ENCODE assay signal across 30 mouse cellular contexts in genomic region chr8:98066214-98066613, GRCm38 (mm10).
"Had no signal": no experiment of that assay in that cellular context is flagged by ENCODE, and none has a peak within 500 bp of the region (broad histone marks: within the 10 kb centered on the region; RNA-seq: fewer than 3 reads in every experiment).

No protein-coding gene starts in this region.

- H3K9me3 ChIP-seq: limb, embryonic 10.5 days; limb, embryonic 12.5 days; limb, embryonic 13.5 days; limb, embryonic 15.5 days; liver, embryonic 12.5 days; liver, embryonic 13.5 days; liver, embryonic 15.5 days; lung, embryonic 15.5 days; megakaryocyte, embryonic 14.5 days; midbrain, embryonic 10.5 days; midbrain, embryonic 13.5 days; midbrain, embryonic 15.5 days; neural tube, embryonic 12.5 days had no signal

- H3K27ac ChIP-seq: limb, embryonic 10.5 days; limb, embryonic 12.5 days; limb, embryonic 13.5 days; limb, embryonic 15.5 days; liver, embryonic 12.5 days; liver, embryonic 13.5 days; liver, embryonic 14.5 days; liver, embryonic 15.5 days; lung, embryonic 15.5 days; macrophage; midbrain, embryonic 10.5 days; midbrain, embryonic 12.5 days; midbrain, embryonic 13.5 days; midbrain, embryonic 15.5 days; neural tube, embryonic 12.5 days had no signal

- H3K9ac ChIP-seq: limb, embryonic 12.5 days; limb, embryonic 13.5 days; limb, embryonic 15.5 days; liver, embryonic 12.5 days; liver, embryonic 13.5 days; liver, embryonic 14.5 days; liver, embryonic 15.5 days; liver, postnatal 0 days; lung, embryonic 14.5 days; lung, embryonic 15.5 days; midbrain, embryonic 12.5 days; midbrain, embryonic 13.5 days; midbrain, embryonic 15.5 days; neural tube, embryonic 12.5 days had no signal

- H3K4me3 ChIP-seq: limb, embryonic 10.5 days; limb, embryonic 12.5 days; limb, embryonic 13.5 days; limb, embryonic 15.5 days; liver, embryonic 12.5 days; liver, embryonic 13.5 days; liver, embryonic 15.5 days; lung, embryonic 15.5 days; megakaryocyte, embryonic 14.5 days; midbrain, embryonic 10.5 days; midbrain, embryonic 12.5 days; midbrain, embryonic 13.5 days; midbrain, embryonic 15.5 days; myocyte; neural tube, embryonic 12.5 days had no signal

- DNase-seq: left cerebral cortex, postnatal 4 days; liver; liver, embryonic 13.5 days; liver, postnatal 0 days; lung, adult 18-20 months; lung, adult 2 months; lung, embryonic 14.5 days; lung, postnatal 10 days; lung, postnatal 14 days; lung, postnatal 36 days; lung, postnatal 4 days; midbrain, embryonic 14.5 days had no signal

- H3K4me1 ChIP-seq: limb, embryonic 10.5 days; limb, embryonic 12.5 days; limb, embryonic 13.5 days; limb, embryonic 15.5 days; liver, embryonic 13.5 days; liver, embryonic 15.5 days; lung, embryonic 15.5 days; midbrain, embryonic 10.5 days; midbrain, embryonic 12.5 days; midbrain, embryonic 13.5 days; midbrain, embryonic 15.5 days; neural tube, embryonic 12.5 days had no signal

- H3K36me3 ChIP-seq: limb, embryonic 10.5 days; limb, embryonic 12.5 days; limb, embryonic 13.5 days; limb, embryonic 15.5 days; liver, embryonic 12.5 days; liver, embryonic 13.5 days; liver, embryonic 15.5 days; lung, embryonic 15.5 days; midbrain, embryonic 10.5 days; midbrain, embryonic 12.5 days; midbrain, embryonic 13.5 days; midbrain, embryonic 15.5 days; neural tube, embryonic 12.5 days had no signal

- ATAC-seq: lung, postnatal 0 days; midbrain, embryonic 13.5 days; midbrain, embryonic 15.5 days; midbrain, embryonic 16.5 days had no signal

- H3K27me3 ChIP-seq: limb, embryonic 12.5 days; limb, embryonic 13.5 days; limb, embryonic 15.5 days; liver, embryonic 12.5 days; liver, embryonic 13.5 days; liver, embryonic 15.5 days; lung, embryonic 15.5 days; megakaryocyte, embryonic 14.5 days; midbrain, embryonic 12.5 days; midbrain, embryonic 13.5 days; midbrain, embryonic 15.5 days; neural tube, embryonic 12.5 days had no signal
